Mouse (Mus musculus) T-helper 17 cell (primary cell): ENCODE data around the gene Mapk1.

ENCODE experiments used
- in situ Hi-C, 2 experiments: fragments of 300-600 bp; cut with MboI, MseI; formaldehyde crosslinking; loops; 1 replicate in 1 of 2; 2 replicates in 1 of 2; pipeline ENCODE4 v1.15.1; 2025; ENCODE audit warnings: high pct_unique_total_duplicates in 2 of 2

Mapk1 gene

GRCm38 (mm10) chr16:17015111-17015852 is 32.1 kb downstream of the Mapk1 start:
- in situ Hi-C loops, result no loop called here

- in situ Hi-C loops, result no loop called here
Measured at GRCm38 (mm10) chr16:17015853-17016230, 32.7 kb downstream of the Mapk1 start.

- in situ Hi-C loops, result no loop called here
Measured at GRCm38 (mm10) chr16:17018071-17018470, 34.9 kb downstream of the Mapk1 start.

GRCm38 (mm10) chr16:17024469-17025148 is 41.4 kb downstream of the Mapk1 start:
- in situ Hi-C loops, result no loop called here

- in situ Hi-C loops, result no loop called here
Measured at GRCm38 (mm10) chr16:17029971-17030695, 47.0 kb downstream of the Mapk1 start.

GRCm38 (mm10) chr16:17033754-17034153 is 50.6 kb downstream of the Mapk1 start:
- in situ Hi-C loops, result no loop called here

GRCm38 (mm10) chr16:17040716-17041115 is 57.5 kb downstream of the Mapk1 start:
- in situ Hi-C loops, result no loop called here

- in situ Hi-C loops, result no loop called here
Measured at GRCm38 (mm10) chr16:17041417-17041816, 58.2 kb downstream of the Mapk1 start.

- in situ Hi-C loops, result no loop called here
Measured at GRCm38 (mm10) chr16:17044320-17044719, 61.1 kb downstream of the Mapk1 start.

GRCm38 (mm10) chr16:17045287-17045686 is 62.1 kb downstream of the Mapk1 start:
- in situ Hi-C loops, result no loop called here

GRCm38 (mm10) chr16:17049886-17050285 is 66.7 kb downstream of the Mapk1 start:
- in situ Hi-C loops, result no loop called here

GRCm38 (mm10) chr16:17052087-17052486 is 68.9 kb downstream of the Mapk1 start:
- in situ Hi-C loops, result no loop called here

- in situ Hi-C loops, result no loop called here
Measured at GRCm38 (mm10) chr16:17053903-17054302, 70.7 kb downstream of the Mapk1 start.

GRCm38 (mm10) chr16:17055584-17055983 is 72.4 kb downstream of the Mapk1 start:
- in situ Hi-C loops, result no loop called here

- in situ Hi-C loops, result no loop called here
Measured at GRCm38 (mm10) chr16:17062338-17062737, 79.2 kb downstream of the Mapk1 start.

- in situ Hi-C loops, result no loop called here
Measured at GRCm38 (mm10) chr16:17067552-17067951, 84.4 kb downstream of the Mapk1 start.

- in situ Hi-C loops, result no loop called here
Measured at GRCm38 (mm10) chr16:17069511-17070443, 86.6 kb downstream of the Mapk1 start, which contains the start of gene Ypel1. TSS of gene Ypel1 (plus strand) at chr16:17069696.

GRCm38 (mm10) chr16:17070716-17071115 is 87.5 kb downstream of the Mapk1 start:
- in situ Hi-C loops, result no loop called here

- in situ Hi-C loops, result no loop called here
Measured at GRCm38 (mm10) chr16:17073000-17073399, 89.8 kb downstream of the Mapk1 start.

GRCm38 (mm10) chr16:17076301-17076700 is 93.1 kb downstream of the Mapk1 start:
- in situ Hi-C loops, result no loop called here

- in situ Hi-C loops, result no loop called here
Measured at GRCm38 (mm10) chr16:17076869-17077268, 93.7 kb downstream of the Mapk1 start.
